Mouse (Mus musculus) embryonic stem cell, embryonic (primary cell): ENCODE results near the gene Fblim1.

Experiments
- CTCF ChIA-PET, 4 experiments: fragments of 300-600 bp in 2 of 4; fragments of 350-600 bp in 2 of 4; sonication (Branson Sonifier 250); formaldehyde crosslinking; loops; one replicate each; lab custom pipeline; 2022; ENCODE audit warnings: inconsistent platforms in 2 of 4; lab: Charles Lee
- POLR2A ChIA-PET, 4 experiments: fragments of 300-600 bp in 2 of 4; fragments of 350-600 bp in 2 of 4; sonication (Branson Sonifier 250); formaldehyde crosslinking; loops; one replicate each; lab custom pipeline; 2022; ENCODE audit warnings: antibody characterized with exemption in 4 of 4, inconsistent platforms in 1 of 4; lab: Charles Lee

The Fblim1 gene

GRCm38 (mm10) chr4:141571934-141572333, 34.0 kb downstream of the Fblim1 start:
- POLR2A ChIA-PET: interaction anchor here (0.6 to 27.5 kb wide), 103 partner anchors 7 to 1652 kb away, joined by 3 to 2081 read pairs (median 4); partner anchors contain the start of genes Spen (in 3 of the 4), Hspb7 (in 2 of the 4), Tmem82 (in 2 of the 4) and Casp9 (in 1 of the 4)
- CTCF ChIA-PET: interaction anchor here (0.6 to 1.9 kb wide), 6 partner anchors 19 to 1735 kb away, joined by 3 to 6 read pairs (median 4); no protein-coding TSS in a partner anchor

- ChIA-PET CTCF (interaction anchor here in 2 of 4 experiments (0.6 to 1.3 kb wide), 3 partner anchors 20 to 1735 kb away, joined by 3 to 5 read pairs (median 4); no protein-coding TSS in a partner anchor), POLR2A (interaction anchor here (0.6 to 27.5 kb wide), 104 partner anchors 8 to 1087 kb away, joined by 3 to 2081 read pairs (median 4); partner anchors contain the start of genes Spen (in 3 of the 4), Hspb7 (in 2 of the 4), Tmem82 (in 2 of the 4) and Casp9 (in 1 of the 4))
Measured at GRCm38 (mm10) chr4:141571337-141571739, 34.6 kb downstream of the Fblim1 start.

- ChIA-PET CTCF (interaction anchor here in 3 of 4 experiments (1.0 to 1.3 kb wide), 3 partner anchors 9 to 159 kb away, joined by 3 to 5 read pairs (median 4); no protein-coding TSS in a partner anchor), POLR2A (interaction anchor here (0.6 to 27.5 kb wide), 110 partner anchors 8 to 500 kb away, joined by 3 to 2081 read pairs (median 6); partner anchors contain the start of genes Spen (in 3 of the 4), Hspb7 (in 2 of the 4), Tmem82 (in 2 of the 4) and Casp9 (in 1 of the 4))
Measured at GRCm38 (mm10) chr4:141570821-141571220, 35.1 kb downstream of the Fblim1 start.

DNA sequence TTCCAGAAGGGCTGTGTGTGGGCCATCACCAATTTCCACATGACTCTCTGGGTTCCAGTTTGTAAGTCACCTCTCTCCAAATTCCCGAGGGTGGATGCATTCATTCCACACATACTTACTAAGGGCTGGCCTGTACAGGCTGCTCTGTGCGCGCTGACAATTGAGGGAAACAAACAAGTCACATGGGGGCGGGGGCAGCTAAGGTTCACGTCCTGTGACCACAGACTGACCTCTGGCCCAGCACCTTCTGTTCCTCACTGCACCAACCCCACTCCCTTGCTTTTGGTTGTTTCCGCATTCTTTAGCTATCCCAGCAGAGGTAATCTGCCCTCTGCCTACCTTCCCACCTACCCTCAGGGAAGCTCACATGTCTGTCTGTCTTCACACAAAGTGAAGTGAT, 35.9 kb downstream of the Fblim1 start:
- ChIA-PET POLR2A (interaction anchor here (0.6 to 27.5 kb wide), 114 partner anchors 7 to 1729 kb away, joined by 3 to 2081 read pairs (median 6); partner anchors contain the start of genes Spen (in 4 of the 4), Casp9 (in 2 of the 4), Tmem82 (in 2 of the 4) and Dnajc16 (in 1 of the 4)), CTCF (interaction anchor here (0.6 to 1.5 kb wide), 9 partner anchors 9 to 501 kb away, joined by 3 to 5 read pairs (median 3); no protein-coding TSS in a partner anchor)

DNA sequence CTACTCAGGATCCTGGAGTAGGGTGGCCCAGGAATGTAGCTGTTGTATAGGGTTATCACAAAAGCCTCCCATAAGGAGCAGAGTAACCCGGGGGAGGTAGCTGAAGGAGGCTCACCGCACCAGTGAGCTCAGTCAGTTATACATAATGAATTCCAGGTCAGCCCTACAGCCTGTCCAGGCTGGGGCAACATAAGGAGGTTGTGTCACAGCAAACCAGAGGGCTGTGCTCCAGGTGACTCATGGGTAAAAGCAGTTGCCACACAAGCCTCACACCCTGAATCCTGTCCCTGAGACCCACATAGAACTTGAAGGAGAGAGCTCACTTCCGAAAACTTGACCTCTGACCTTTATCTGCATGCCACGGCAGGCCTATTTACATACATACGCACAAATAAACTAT, 36.9 kb downstream of the Fblim1 start:
- POLR2A ChIA-PET: interaction anchor here (0.5 to 27.5 kb wide), 68 partner anchors 6 to 670 kb away, joined by 3 to 2081 read pairs (median 10); partner anchors contain the start of genes Spen (in 3 of the 4), Hspb7 (in 2 of the 4), Tmem82 (in 2 of the 4) and Casp9 (in 1 of the 4)
- CTCF ChIA-PET: interaction anchor here in 3 of 4 experiments (0.7 to 1.5 kb wide), 4 partner anchors 40 to 181 kb away, joined by 3 to 4 read pairs (median 3); no protein-coding TSS in a partner anchor

DNA sequence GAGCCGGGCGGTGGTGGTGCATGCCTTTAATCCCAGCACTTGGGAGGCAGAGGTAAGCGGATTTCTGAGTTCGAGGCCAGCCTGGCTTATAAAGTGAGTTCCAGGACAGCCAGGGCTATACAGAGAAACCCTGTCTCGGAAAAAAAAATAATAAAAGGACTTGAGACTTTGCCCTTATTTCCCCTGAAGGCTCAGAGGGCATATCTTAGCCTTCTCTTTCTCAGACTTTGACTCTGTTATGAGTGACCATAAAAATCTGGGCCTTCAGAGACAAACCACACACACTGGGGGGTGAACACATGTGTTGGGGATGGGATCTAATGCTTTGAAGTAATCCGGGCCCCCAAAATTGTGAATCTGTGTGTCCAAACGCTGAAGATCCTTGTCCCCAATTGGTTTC, 38.7 kb downstream of the Fblim1 start:
- POLR2A ChIA-PET: interaction anchor here (0.5 to 39.3 kb wide), 37 partner anchors 1 to 795 kb away, joined by 3 to 2081 read pairs (median 16); partner anchors contain the start of genes Spen (in 3 of the 4), Hspb7 (in 1 of the 4), Tmem82 (in 1 of the 4) and Zbtb17 (in 1 of the 4)
- CTCF ChIA-PET: interaction anchor here in 2 of 4 experiments (0.6 kb wide), 2 partner anchors 79 to 318 kb away, joined by 3 to 11 read pairs; no protein-coding TSS in a partner anchor

GRCm38 (mm10) chr4:141566187-141566586, 39.7 kb downstream of the Fblim1 start:
- ChIA-PET POLR2A (interaction anchor here (0.6 to 39.3 kb wide), 66 partner anchors 2 to 925 kb away, joined by 3 to 2081 read pairs (median 10); partner anchors contain the start of genes Spen (in 4 of the 4), Tmem82 (in 2 of the 4), Hspb7 (in 1 of the 4) and Zbtb17 (in 1 of the 4)), CTCF (interaction anchor here (0.5 to 2.2 kb wide), 8 partner anchors 9 to 185 kb away, joined by 3 to 7 read pairs (median 4); no protein-coding TSS in a partner anchor)

DNA sequence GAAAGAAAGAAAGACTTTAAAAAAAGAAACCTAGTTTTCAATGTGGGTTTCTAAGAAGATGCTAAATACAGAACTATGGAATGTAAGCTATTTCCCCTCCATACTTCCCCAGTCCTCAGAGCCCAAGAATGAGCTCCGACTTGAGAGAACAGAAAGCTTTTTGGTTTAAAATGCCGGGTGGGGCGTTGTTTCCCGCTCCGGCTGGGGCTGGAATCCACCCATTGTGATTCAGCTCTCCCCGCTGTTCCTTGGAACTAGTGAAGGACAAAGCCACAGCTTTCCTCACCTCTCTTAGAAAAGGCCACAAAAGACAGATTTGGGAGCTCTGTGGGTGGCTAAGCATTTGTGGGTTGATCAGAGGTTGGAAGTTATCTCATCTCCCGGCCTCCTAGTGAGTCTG, 40.6 kb downstream of the Fblim1 start:
- ChIA-PET CTCF (interaction anchor here (0.5 to 2.2 kb wide), 20 partner anchors 9 to 421 kb away, joined by 3 to 18 read pairs (median 4); no protein-coding TSS in a partner anchor), POLR2A (interaction anchor here (0.5 to 39.3 kb wide), 172 partner anchors 3 to 1953 kb away, joined by 3 to 2081 read pairs (median 5); partner anchors contain the start of genes Casp9 (in 3 of the 4), Hspb7 (in 3 of the 4), Spen (in 3 of the 4) and Tmem82 (in 3 of the 4))

DNA sequence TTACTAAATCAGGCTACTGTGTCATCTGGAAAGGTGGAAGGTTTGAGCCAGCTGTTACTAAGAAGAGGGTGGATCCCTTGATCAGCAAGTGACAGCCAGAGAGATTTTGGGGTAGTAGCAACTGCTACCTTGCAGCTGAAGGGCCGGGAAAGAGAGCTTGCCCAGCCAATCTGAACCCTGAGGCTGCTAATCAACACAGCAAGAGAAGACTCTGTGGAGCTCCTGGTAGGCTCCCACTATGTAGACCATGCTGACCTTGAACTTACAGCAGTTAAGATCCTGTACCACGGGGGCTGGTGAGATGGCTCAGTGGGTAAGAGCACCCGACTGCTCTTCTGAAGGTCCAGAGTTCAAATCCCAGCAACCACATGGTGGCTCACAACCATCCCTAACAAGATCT, 41.2 kb downstream of the Fblim1 start:
- ChIA-PET POLR2A (interaction anchor here (0.6 to 39.3 kb wide), 139 partner anchors 3 to 1599 kb away, joined by 3 to 2081 read pairs (median 6); partner anchors contain the start of genes Casp9 (in 3 of the 4), Hspb7 (in 3 of the 4), Spen (in 3 of the 4) and Tmem82 (in 3 of the 4)), CTCF (interaction anchor here in 2 of 4 experiments (0.5 to 2.2 kb wide), 10 partner anchors 10 to 784 kb away, joined by 3 to 18 read pairs (median 4); no protein-coding TSS in a partner anchor)

- CTCF ChIA-PET: interaction anchor here in 2 of 4 experiments (0.5 to 2.2 kb wide), 6 partner anchors 10 to 785 kb away, joined by 3 to 18 read pairs (median 6); no protein-coding TSS in a partner anchor
Measured at GRCm38 (mm10) chr4:141564209-141564608, 41.7 kb downstream of the Fblim1 start.

DNA sequence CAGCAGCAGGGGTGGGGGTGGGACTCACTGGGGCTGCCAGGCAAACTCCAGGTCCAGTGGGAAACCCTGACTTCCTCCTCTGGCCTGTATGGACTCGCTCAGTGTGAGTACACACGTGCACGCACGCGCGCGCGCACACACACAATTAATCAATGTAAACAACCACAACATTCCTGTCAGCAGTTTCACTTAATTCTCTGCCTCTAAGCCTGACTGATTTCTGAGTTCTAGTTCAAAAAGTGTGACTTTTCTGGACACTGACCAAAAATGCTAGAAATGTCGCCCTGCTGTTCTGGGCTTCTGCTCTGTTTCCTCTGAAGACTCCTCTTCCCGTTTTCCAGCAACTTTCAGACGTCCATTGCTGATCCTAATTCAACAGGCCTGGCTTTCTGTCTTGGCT, 43.6 kb downstream of the Fblim1 start:
- POLR2A ChIA-PET: interaction anchor here (0.6 to 39.3 kb wide), 27 partner anchors 6 to 675 kb away, joined by 3 to 2081 read pairs (median 5); partner anchors contain the start of genes Casp9 (in 1 of the 4) and Spen (in 1 of the 4)
- CTCF ChIA-PET: interaction anchor here (0.6 to 1.7 kb wide), 8 partner anchors 11 to 1365 kb away, joined by 3 to 5 read pairs (median 3); no protein-coding TSS in a partner anchor

More at GRCm38 (mm10) chr4:141564209-141564608, 41.7 kb downstream of the Fblim1 start:
- POLR2A ChIA-PET: interaction anchor here (0.6 to 39.3 kb wide), 80 partner anchors 4 to 1599 kb away, joined by 3 to 2081 read pairs (median 10); partner anchors contain the start of genes Spen (in 3 of the 4), Tmem82 (in 3 of the 4), Hspb7 (in 2 of the 4) and Zbtb17 (in 1 of the 4)

DNA sequence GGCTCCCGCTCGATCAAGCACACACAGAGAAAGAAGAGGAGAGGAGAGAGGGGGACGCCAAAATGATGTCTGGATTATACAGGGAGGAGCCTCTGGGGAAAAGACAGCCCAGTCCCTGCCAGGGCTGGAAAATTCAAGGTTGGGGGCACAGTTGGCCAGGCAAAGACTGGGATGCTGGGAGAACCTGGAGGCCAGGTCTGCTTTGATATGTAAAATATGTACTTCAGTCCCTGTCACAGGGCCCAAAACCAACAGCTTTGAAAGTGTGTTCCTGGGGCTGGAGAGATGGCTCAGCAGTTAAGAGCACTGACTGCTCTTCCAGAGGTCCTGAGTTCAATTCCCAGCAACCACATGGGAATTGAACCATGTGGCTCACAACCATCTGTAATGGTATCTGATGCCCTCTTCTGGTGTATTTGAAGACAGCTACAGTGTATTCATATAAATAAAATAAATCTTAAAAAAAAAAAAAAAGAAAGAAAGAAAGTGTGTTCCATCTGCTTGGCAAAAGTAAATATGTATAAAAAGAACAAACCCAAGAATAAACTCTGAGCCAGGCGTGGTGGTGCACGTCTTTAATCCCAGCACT, 44.5 kb downstream of the Fblim1 start:
- CTCF ChIA-PET: interaction anchor here (0.5 to 1.7 kb wide), 17 partner anchors 9 to 1661 kb away, joined by 3 to 8 read pairs (median 4); partner anchors contain the start of gene Tmem82 (in 1 of the 4)
- POLR2A ChIA-PET: interaction anchor here (0.5 to 39.3 kb wide), 40 partner anchors 6 to 676 kb away, joined by 3 to 2081 read pairs (median 5); partner anchors contain the start of genes Spen (in 2 of the 4) and Casp9 (in 1 of the 4)

DNA sequence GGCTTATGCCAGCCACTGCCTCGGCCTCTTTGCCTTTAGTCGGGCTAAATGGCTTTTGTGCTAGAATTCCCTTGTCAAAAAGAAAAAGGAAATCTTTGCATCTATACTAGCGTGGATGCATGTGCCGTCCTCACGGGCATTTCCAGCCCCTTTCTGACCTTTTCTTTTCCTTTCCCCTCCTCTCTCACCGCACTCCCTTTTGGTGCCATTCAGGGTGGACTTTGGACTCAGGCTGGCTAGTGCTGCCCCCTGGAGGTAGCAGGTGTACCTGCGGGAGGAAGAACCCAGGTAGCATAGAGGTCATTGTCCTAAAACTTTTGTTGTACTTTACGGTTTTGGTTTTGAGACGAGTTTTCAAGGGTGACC, 46.0 kb downstream of the Fblim1 start:
- ChIA-PET POLR2A (interaction anchor here (0.6 to 39.3 kb wide), 50 partner anchors 8 to 1099 kb away, joined by 3 to 2081 read pairs (median 4); partner anchors contain the start of gene Spen (in 3 of the 4)), CTCF (interaction anchor here in 3 of 4 experiments (0.5 to 1.5 kb wide), 12 partner anchors 8 to 355 kb away, joined by 3 to 5 read pairs (median 3); no protein-coding TSS in a partner anchor)

GRCm38 (mm10) chr4:141559131-141559897, 46.6 kb downstream of the Fblim1 start:
- POLR2A ChIA-PET: interaction anchor here (0.6 to 39.3 kb wide), 66 partner anchors 9 to 1099 kb away, joined by 3 to 2081 read pairs (median 4); partner anchors contain the start of gene Spen (in 3 of the 4)
- CTCF ChIA-PET: interaction anchor here (0.5 to 1.5 kb wide), 20 partner anchors 9 to 501 kb away, joined by 3 to 8 read pairs (median 3); no protein-coding TSS in a partner anchor

DNA sequence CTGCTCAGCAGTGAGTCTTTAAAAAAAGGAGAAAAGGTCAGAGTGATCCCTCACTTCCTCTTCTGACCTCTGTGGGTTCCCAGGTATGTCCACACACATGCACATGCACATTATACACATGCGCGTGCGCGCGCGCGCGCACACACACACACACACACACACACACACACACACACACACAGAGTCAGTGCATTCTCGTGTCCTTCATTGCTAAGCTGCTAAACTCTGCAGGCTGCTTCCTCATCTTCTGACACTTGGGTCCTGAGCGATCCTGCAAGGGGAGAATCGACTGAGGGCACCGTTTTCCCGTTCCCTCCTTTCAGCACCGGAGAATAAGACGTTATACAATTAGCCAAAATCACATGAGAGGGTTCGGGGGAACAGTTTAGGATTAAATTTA, 47.2 kb downstream of the Fblim1 start:
- CTCF ChIA-PET: interaction anchor here (0.6 to 1.4 kb wide), 11 partner anchors 11 to 177 kb away, joined by 3 to 8 read pairs (median 3); no protein-coding TSS in a partner anchor
- POLR2A ChIA-PET: interaction anchor here (0.6 to 39.3 kb wide), 52 partner anchors 9 to 508 kb away, joined by 3 to 2081 read pairs (median 4); partner anchors contain the start of genes Spen (in 2 of the 4) and Epha2 (in 1 of the 4)

- ChIA-PET CTCF (interaction anchor here in 2 of 4 experiments (0.6 to 1.3 kb wide), 4 partner anchors 10 to 48 kb away, joined by 3 to 5 read pairs (median 4); no protein-coding TSS in a partner anchor), POLR2A (interaction anchor here (0.5 to 39.3 kb wide), 25 partner anchors 8 to 327 kb away, joined by 3 to 2081 read pairs (median 4); partner anchors contain the start of gene Spen (in 1 of the 4))
Measured at GRCm38 (mm10) chr4:141556163-141556562, 49.7 kb downstream of the Fblim1 start.
